Mouse (Mus musculus): Measurements from ENCODE around the gene Adh4. TPM values are rescaled to one million over a fixed set of nuclear protein-coding genes. Genes with fewer than 3 reads are reported as not detected.

The Adh4 gene
- polyA plus RNA-seq, 1 experiment from 2014 or later = not detected

GRCm38 (mm10) chr3:138442203-138442602 lies 26.9 kb downstream of the Adh4 start:
- under 1% methylated on average over 9 of the region's 9 CpGs for WGBS
- 0 out of 2 replicates have a peak, but pooled peaks cover 17% of the 10 kb centered on the region for H3K36me3 ChIP-seq (ENCODE audit: insufficient read depth, low read length)
- peak overlapping the region; percentile 76 for H3K4me2 ChIP-seq (ENCODE audit: low read length)
- TF ChIP-seq CTCF (IDR thresholded peaks at IDR 0.05; ENCODE audit: low read depth) = peak; percentile 37; the same call in 1 of the 2 replicates
- ATAC-seq (replicated peaks; ENCODE audit: low FRiP score, low read depth) (no peak), DNase-seq (ENCODE audit: low spot score) (no peak)
- H3K27ac ChIP-seq = peak overlapping the region; percentile 89; the same call in 1 of the 2 replicates
- peak overlapping the region; percentile 95 for H3K9ac ChIP-seq (ENCODE audit: low read depth, low read length)
- 0 out of 2 replicates have a peak, but pooled peaks cover 8% of the 10 kb centered on the region for H3K4me1 ChIP-seq (replicated peaks; ENCODE audit: insufficient read depth, low read length)
- H3K9me3 ChIP-seq (replicated peaks; ENCODE audit: low read length) = no peaks in the 10 kb centered on the region
- peak overlapping the region; percentile 84 for H3K4me3 ChIP-seq (replicated peaks; ENCODE audit: low read depth, low read length)
- no peaks in the 10 kb centered on the region for H3K27me3 ChIP-seq (ENCODE audit: insufficient read depth, low read length)

GRCm38 (mm10) chr3:138442612-138443464 lies 27.6 kb downstream of the Adh4 start, which contains the start of gene Adh5:
Gene Adh5 (plus strand): TSS chr3:138443093.
- peak within 1 kb of the TSS; percentile 89 for H3K27ac ChIP-seq
- peak within 1 kb of the TSS; percentile 84 for H3K4me3 ChIP-seq (replicated peaks; ENCODE audit: low read depth, low read length)
- 0 out of 2 replicates have a peak, but pooled peaks cover 8% of the 10 kb centered on the region for H3K4me1 ChIP-seq (replicated peaks; ENCODE audit: insufficient read depth, low read length)
- DNase-seq (ENCODE audit: low spot score) = peak; percentile 97
- no peaks in the 10 kb centered on the region for H3K9me3 ChIP-seq (replicated peaks; ENCODE audit: low read length)
- ATAC-seq (replicated peaks; ENCODE audit: low FRiP score, low read depth) = peak; percentile 99
- H3K36me3 ChIP-seq (ENCODE audit: insufficient read depth, low read length) = 0 out of 2 replicates have a peak, but pooled peaks cover 17% of the 10 kb centered on the region
- H3K4me2 ChIP-seq (ENCODE audit: low read length) = peak within 1 kb of the TSS; percentile 76
- TF ChIP-seq CTCF (IDR thresholded peaks at IDR 0.05; ENCODE audit: low read depth) = no peak; the same call in none of the 2 replicates
- no peaks in the 10 kb centered on the region for H3K27me3 ChIP-seq (ENCODE audit: insufficient read depth, low read length)
- H3K9ac ChIP-seq (ENCODE audit: low read depth, low read length) = peak within 1 kb of the TSS; percentile 95
- under 1% methylated on average over 86 of the region's 86 CpGs for WGBS

GRCm38 (mm10) chr3:138443465-138443771 lies 28.2 kb downstream of the Adh4 start:
- Histone ChIP-seq H3K9ac (ENCODE audit: low read depth, low read length) (peak overlapping the region; percentile 95), H3K4me1 (replicated peaks; ENCODE audit: insufficient read depth, low read length) (0 out of 2 replicates have a peak, but pooled peaks cover 8% of the 10 kb centered on the region), H3K27ac (peak overlapping the region; percentile 89), H3K4me3 (replicated peaks; ENCODE audit: low read depth, low read length) (peak overlapping the region; percentile 84), H3K4me2 (ENCODE audit: low read length) (peak overlapping the region; percentile 76), H3K9me3 (replicated peaks; ENCODE audit: low read length) (no peaks in the 10 kb centered on the region), H3K36me3 (ENCODE audit: insufficient read depth, low read length) (peaks cover 21% of the 10 kb centered on the region; the same call in 1 of the 2 replicates), H3K27me3 (ENCODE audit: insufficient read depth, low read length) (no peaks in the 10 kb centered on the region)
- ATAC-seq (replicated peaks; ENCODE audit: low FRiP score, low read depth) = no peak
- WGBS = 3% methylated on average over 9 of the region's 9 CpGs
- no peak for DNase-seq (ENCODE audit: low spot score)
- no peak for TF ChIP-seq CTCF (IDR thresholded peaks at IDR 0.05; ENCODE audit: low read depth)

- DNase-seq (ENCODE audit: low spot score) = no peak
These were observed 33.0 kb downstream of the Adh4 start for GRCm38 (mm10) chr3:138448077-138448860.

GRCm38 (mm10) chr3:138452169-138452568 lies 36.9 kb downstream of the Adh4 start:
- Histone ChIP-seq H3K4me2 (ENCODE audit: low read length) (no peak overlapping the region), H3K9ac (ENCODE audit: low read depth, low read length) (no peak overlapping the region), H3K4me3 (replicated peaks; ENCODE audit: low read depth, low read length) (no peak overlapping the region), H3K27me3 (ENCODE audit: insufficient read depth, low read length) (no peaks in the 10 kb centered on the region), H3K27ac (no peak overlapping the region), H3K36me3 (ENCODE audit: insufficient read depth, low read length) (peaks cover 56% of the 10 kb centered on the region), H3K4me1 (replicated peaks; ENCODE audit: insufficient read depth, low read length) (no peaks in the 10 kb centered on the region), H3K9me3 (replicated peaks; ENCODE audit: low read length) (no peaks in the 10 kb centered on the region)
- no peak for TF ChIP-seq CTCF (IDR thresholded peaks at IDR 0.05; ENCODE audit: low read depth)
- ATAC-seq (replicated peaks; ENCODE audit: low FRiP score, low read depth) = no peak
- DNase-seq (ENCODE audit: low spot score) = no peak
- 82% methylated on average over 10 of the region's 10 CpGs for WGBS

More at GRCm38 (mm10) chr3:138448077-138448860, 33.0 kb downstream of the Adh4 start:
- TF ChIP-seq CTCF (IDR thresholded peaks at IDR 0.05; ENCODE audit: low read depth) = no peak
- no peak overlapping the region for H3K4me2 ChIP-seq (ENCODE audit: low read length)
- 0 out of 2 replicates have a peak, but pooled peaks cover 8% of the 10 kb centered on the region for H3K4me1 ChIP-seq (replicated peaks; ENCODE audit: insufficient read depth, low read length)
- H3K36me3 ChIP-seq (ENCODE audit: insufficient read depth, low read length) = peaks cover 52% of the 10 kb centered on the region
- H3K4me3 ChIP-seq (replicated peaks; ENCODE audit: low read depth, low read length) = no peak overlapping the region
- H3K9me3 ChIP-seq (replicated peaks; ENCODE audit: low read length) = no peaks in the 10 kb centered on the region
- no peak overlapping the region for H3K9ac ChIP-seq (ENCODE audit: low read depth, low read length)
- WGBS = 48% methylated on average over 12 of the region's 12 CpGs
- peak overlapping the region; percentile 54 for H3K27ac ChIP-seq
- no peaks in the 10 kb centered on the region for H3K27me3 ChIP-seq (ENCODE audit: insufficient read depth, low read length)
- ATAC-seq (replicated peaks; ENCODE audit: low FRiP score, low read depth) = peak; percentile 83

GRCm38 (mm10) chr3:138454234-138454633 lies 39.0 kb downstream of the Adh4 start:
- H3K27me3 ChIP-seq (ENCODE audit: insufficient read depth, low read length) = no peaks in the 10 kb centered on the region
- no peak for DNase-seq (ENCODE audit: low spot score)
- TF ChIP-seq CTCF (IDR thresholded peaks at IDR 0.05; ENCODE audit: low read depth) = no peak
- 91% methylated on average over 1 of the region's 1 CpGs for whole genome bisulfite sequencing
- H3K9ac ChIP-seq (ENCODE audit: low read depth, low read length) = no peak overlapping the region
- no peaks in the 10 kb centered on the region for H3K4me1 ChIP-seq (replicated peaks; ENCODE audit: insufficient read depth, low read length)
- peaks cover 50% of the 10 kb centered on the region for H3K36me3 ChIP-seq (ENCODE audit: insufficient read depth, low read length)
- H3K27ac ChIP-seq = no peak overlapping the region
- ATAC-seq (replicated peaks; ENCODE audit: low FRiP score, low read depth) = no peak
- H3K4me3 ChIP-seq (replicated peaks; ENCODE audit: low read depth, low read length) = no peak overlapping the region
- H3K9me3 ChIP-seq (replicated peaks; ENCODE audit: low read length) = no peaks in the 10 kb centered on the region
- no peak overlapping the region for H3K4me2 ChIP-seq (ENCODE audit: low read length)
